Mouse (Mus musculus) left cerebral cortex, adult 9 months (tissue): ENCODE data around the gene Ikbkg.
"Not testable (repeated sequence)": the region's sequence is repeated elsewhere in the genome, so short reads cannot be mapped to it uniquely, and the experiment has no call there.

ENCODE experiments used
- DNase-seq, 2 experiments: peaks; one replicate each; pipeline ENCODE4 v3.0.0; 2022; ENCODE audit warnings: low spot score in 2 of 2

Gene Ikbkg

GRCm38 (mm10) chrX:74451157-74451912 lies 58.2 kb downstream of the Ikbkg start:
- DNase-seq = no peak

- no peak for DNase-seq
These were observed 59.7 kb downstream of the Ikbkg start for GRCm38 (mm10) chrX:74452773-74453172.

GRCm38 (mm10) chrX:74481349-74481885 lies 88.3 kb downstream of the Ikbkg start, which contains the start of gene Gm6880:
TSS of gene Gm6880 (minus strand) at chrX:74481399.
- not testable (repeated sequence) for DNase-seq

- DNase-seq = no peak
These were observed 104.0 kb downstream of the Ikbkg start for GRCm38 (mm10) chrX:74497131-74497530.
